Mouse (Mus musculus) frontal cortex, postnatal 36 days (tissue): ENCODE measurements around the gene Il27ra.
A peak's percentile ranks its signal among the peaks of the same experiment; 100 is the strongest.
"Not testable (repeated sequence)": the region's sequence is repeated elsewhere in the genome, so short reads cannot be mapped to it uniquely, and the experiment has no call there.

Experiments
- DNase-seq, 2 experiments: peaks; one replicate each; pipeline ENCODE4 v3.0.0; 2022; ENCODE audit warnings: low spot score in 2 of 2

Il27ra gene

GRCm38 (mm10) chr8:84021096-84021495, 21.3 kb downstream of the Il27ra start, which contains the start of gene Palm3:
TSS of gene Palm3 (plus strand) at chr8:84021471.
- no peak for DNase-seq

GRCm38 (mm10) chr8:84019738-84020137, 22.7 kb downstream of the Il27ra start:
- DNase-seq, result no peak

DNA sequence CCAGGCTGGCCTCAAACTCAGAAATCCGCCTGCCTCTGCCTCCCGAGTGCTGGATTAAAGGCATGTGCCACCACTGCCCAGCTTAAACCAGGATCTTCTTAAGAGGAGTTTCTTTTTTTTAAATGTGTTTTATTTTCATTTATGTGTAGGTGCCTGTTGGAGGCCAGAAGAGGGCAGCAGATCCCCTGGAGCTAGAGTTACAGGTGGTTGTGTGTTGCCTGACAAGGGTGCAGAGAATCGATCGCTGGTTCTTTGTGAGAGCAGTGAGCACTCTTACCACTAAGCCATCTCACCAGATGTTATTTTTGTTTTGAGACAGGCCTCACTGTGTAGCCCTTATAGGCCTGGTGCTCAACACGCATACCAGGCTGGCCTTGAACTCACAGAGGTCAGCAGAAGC, 26.6 kb downstream of the Il27ra start:
- no peak for DNase-seq

DNA sequence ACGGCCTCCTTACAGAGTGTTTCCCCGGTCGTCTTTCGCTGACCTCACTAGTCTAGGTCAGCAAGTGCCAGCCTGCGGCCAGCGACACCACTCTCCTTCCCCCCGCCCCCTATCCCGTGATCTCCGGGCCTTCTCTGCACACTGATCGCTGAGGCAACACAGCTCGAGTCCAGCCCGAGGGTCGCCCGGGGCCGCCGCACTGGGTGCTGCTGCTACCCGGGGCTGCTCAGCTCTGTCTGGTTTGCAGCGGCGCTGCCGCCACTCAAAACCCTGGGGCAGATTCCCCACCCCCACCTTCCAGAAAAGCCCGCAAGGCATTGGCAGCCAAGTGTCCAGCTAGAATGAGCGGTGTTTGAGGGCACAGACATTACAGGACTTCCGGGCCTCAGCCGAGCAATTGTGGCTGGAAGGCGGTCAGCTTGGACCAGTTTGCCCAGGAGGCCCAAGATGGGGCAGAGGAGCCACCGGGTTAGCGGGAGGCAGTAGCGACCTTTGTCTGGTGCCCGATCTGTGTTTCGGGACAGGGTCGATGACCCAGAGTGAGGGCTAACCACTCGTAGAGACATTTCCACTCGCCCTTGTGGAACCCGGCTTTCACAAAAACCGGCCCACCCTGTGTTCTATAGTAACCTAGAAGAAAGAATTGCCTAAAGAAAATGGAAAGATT, 29.8 kb downstream of the Il27ra start:
- no peak for DNase-seq

DNA sequence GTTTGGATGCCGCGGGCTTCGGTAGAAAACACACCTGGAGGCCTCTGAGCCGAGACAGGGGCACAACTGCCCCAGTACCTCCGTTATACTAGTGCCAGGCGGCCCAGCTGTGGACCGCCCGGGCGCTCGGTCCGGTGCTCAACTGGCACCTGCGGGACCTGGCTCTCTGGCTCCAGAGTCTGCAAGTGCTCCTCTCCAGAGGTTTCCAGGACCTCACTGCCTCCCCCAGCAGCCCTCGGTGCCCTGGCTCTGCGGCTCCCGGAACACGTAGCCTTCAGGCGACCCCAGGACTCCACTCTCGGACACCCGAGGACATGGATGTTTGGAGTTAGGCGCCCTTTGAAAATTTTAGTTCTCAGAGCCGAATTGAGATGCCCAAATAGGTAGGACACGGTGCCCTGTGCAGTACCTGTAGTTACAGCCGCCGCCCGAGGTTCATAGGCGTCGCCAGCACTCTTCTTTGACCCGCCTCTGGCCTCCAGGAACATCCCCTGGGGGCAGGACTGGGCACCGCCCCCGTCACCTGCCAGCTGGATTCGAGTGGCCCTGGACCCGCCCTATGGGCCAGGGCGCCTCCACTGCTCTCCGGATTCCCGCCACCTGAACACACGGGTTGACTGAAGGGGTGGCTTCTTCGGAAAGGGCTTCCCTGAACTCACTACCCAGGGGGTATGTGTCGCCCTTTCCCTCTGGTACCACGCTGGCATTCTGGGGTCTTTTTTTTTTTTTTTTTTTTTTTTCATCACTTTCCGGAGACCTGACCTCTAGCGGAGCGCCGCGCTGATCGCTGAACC, 30.5 kb downstream of the Il27ra start, which contains the start of gene 2210011C24Rik:
2210011C24Rik (minus strand) TSS at position 467 of the 794 bp plus-strand sequence.
- no peak for DNase-seq

DNA sequence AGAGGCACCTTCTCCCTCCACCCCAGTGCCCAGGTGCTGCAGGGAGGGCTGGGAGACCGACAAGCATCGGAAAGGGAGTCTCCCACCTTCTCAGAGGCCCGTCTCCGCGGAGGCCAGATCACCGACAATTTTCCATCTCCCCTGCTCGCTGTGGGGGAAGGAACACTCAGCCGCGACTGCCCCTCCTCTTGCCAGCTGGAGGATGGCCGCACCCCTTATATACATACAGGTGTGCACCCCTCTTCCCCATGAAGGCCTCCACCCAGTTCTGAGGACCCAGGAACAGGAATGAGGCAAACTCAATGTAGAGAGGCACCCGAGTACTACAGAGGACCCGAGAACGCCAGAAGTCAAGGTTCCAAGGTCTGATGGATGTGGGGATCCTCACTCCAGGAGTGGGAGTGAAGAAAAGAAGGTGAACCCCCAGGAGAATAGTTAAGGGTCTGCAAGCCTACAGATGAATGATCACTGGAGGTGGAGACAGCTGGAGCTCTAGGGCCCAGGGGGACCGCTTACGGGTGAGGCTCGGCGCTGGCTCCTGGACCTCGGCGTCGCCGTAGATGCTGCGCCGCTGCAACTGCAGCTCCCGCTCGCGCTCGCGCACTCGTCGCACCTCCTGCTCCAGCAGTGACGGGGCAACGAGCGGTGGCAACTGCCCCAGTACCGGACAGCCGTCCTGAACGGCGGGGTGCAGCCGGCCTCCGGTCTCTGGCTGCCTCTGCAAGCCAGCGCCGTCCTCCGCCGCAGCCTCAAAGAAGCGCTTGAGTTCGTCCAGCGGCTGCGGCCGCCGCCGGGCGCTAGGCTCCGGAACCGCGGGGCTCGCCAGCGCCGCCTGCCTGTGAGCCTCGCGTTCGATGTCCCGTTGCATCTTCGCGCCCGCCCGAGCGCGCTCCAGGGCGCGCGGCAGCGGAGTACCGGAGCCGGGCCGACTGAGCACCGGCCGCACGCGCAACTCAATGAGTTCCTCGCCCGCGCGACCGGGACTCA, 31.5 kb downstream of the Il27ra start:
- DNase-seq, result peak in 1 of 2 experiments; percentile 64

- DNase-seq, result peak; percentile 86 to 89
Observed at GRCm38 (mm10) chr8:84009876-84010275, 32.5 kb downstream of the Il27ra start.

DNA sequence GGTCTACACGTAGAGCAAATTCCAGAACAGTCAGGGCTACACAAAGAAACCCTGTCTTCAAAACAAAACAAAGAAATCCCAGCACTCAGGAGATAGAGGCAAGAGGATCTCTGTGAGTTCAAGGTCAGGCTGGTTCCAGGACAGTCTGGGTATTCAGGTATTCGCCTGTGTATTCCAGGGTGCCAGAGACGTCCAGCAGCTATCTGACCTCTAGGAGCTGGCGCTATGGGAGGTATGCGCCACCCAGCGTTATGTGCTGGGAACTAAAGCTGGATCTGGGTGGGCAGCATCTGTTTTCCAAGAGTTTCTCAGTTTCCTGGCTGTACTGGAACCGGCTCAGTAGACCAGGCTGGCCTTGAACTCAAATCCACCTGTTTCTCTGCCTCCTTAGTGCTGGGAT, 34.0 kb downstream of the Il27ra start:
- DNase-seq, result no peak

DNA sequence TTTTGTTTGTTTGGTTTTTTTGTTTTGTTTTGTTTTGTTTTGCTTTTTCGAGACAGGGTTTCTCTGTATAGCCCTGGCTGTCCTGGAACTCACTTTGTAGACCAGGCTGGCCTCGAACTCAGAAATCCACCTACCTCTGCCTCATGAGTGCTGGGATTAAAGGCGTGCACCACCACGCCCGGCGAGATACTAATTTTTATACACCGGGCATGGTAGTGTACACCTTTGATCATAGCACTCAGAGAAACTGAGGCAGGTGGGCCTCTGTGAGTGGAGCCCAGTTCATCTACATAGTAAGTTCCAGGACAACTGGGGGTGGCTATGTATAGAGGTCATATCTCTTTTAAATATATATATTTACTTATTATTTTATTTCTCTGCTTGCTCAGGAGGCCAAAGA, 36.9 kb downstream of the Il27ra start:
- DNase-seq, result not testable (repeated sequence)

GRCm38 (mm10) chr8:84004533-84005201, 37.7 kb downstream of the Il27ra start:
- DNase-seq, result peak; percentile 91 to 93

GRCm38 (mm10) chr8:84003612-84004246, 38.7 kb downstream of the Il27ra start:
- DNase-seq, result no peak

DNA sequence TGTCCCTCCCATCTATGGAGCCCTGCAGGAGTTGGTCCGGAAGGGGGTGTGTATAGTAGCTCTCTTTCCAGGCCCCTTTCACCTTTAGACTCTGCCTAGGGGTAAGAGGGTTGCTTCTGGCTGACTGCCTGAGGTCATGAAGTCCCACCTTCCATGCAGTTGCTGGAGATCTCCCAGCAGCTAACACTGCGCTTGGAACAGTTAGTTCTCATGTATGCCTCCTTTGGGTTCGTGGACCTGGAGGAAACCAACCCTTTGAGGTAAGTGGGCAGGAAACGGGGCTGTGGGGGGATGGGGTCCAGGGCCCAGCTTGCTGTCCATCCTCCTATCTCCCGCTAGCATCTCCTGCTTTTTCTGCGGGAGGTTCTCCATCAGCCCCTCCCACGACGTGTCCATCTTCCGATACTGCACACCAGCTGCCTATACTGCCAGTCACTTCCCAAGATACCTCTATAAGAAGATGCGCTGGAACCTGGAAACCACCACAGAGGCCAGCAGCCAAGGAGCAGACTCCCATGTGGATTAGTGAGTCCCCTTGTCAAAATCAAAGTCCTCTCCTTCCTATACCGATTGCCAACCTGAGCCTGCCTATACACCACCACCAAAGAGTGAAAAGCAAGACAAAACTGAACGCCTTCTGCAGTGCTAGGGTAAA, 39.3 kb downstream of the Il27ra start:
- no peak for DNase-seq

GRCm38 (mm10) chr8:84001281-84002000, 40.9 kb downstream of the Il27ra start, which contains the start of gene 1700067K01Rik:
TSS of gene 1700067K01Rik (plus strand) at chr8:84001502.
- DNase-seq, result no peak

GRCm38 (mm10) chr8:83999825-84000224, 42.6 kb downstream of the Il27ra start:
- DNase-seq, result no peak

- no peak for DNase-seq
Observed at GRCm38 (mm10) chr8:83999057-83999705, 43.2 kb downstream of the Il27ra start.

GRCm38 (mm10) chr8:83998231-83999056, 43.9 kb downstream of the Il27ra start:
- DNase-seq, result peak in 1 of 2 experiments; percentile 38

- peak; percentile 46 to 63 for DNase-seq
Observed at GRCm38 (mm10) chr8:83997511-83998141, 44.8 kb downstream of the Il27ra start, which contains the start of gene Samd1. TSS of gene Samd1 (plus strand) at chr8:83997672.
